Mouse (Mus musculus) kidney, adult 2 months (tissue): ENCODE data around the gene Ngp.
"Not testable (repeated sequence)": the region's sequence is repeated elsewhere in the genome, so short reads cannot be mapped to it uniquely, and the experiment has no call there.

ENCODE experiments used
- CTCF ChIP-seq: fragments of 200-500 bp; conservative IDR thresholded peaks from 2 replicates; pipeline ENCODE4 v1.5.1; 2011; ENCODE audit warnings: low read depth, mild to moderate bottlenecking, control low read depth, low read length, moderate library complexity, mixed read lengths; ENCODE audit not compliant: insufficient read depth, insufficient read length
- POLR2A ChIP-seq: fragments of 200-500 bp; IDR thresholded peaks from one replicate; pipeline ENCODE4 v1.6.1; 2011; ENCODE audit warnings: low read depth, low read length, control low read depth

- not testable (repeated sequence) for TF ChIP-seq POLR2A, CTCF
Observed at GRCm38 (mm10) chr9:110403240-110403639, 16.3 kb upstream of the Ngp start.
